In the genomic region with DNA sequence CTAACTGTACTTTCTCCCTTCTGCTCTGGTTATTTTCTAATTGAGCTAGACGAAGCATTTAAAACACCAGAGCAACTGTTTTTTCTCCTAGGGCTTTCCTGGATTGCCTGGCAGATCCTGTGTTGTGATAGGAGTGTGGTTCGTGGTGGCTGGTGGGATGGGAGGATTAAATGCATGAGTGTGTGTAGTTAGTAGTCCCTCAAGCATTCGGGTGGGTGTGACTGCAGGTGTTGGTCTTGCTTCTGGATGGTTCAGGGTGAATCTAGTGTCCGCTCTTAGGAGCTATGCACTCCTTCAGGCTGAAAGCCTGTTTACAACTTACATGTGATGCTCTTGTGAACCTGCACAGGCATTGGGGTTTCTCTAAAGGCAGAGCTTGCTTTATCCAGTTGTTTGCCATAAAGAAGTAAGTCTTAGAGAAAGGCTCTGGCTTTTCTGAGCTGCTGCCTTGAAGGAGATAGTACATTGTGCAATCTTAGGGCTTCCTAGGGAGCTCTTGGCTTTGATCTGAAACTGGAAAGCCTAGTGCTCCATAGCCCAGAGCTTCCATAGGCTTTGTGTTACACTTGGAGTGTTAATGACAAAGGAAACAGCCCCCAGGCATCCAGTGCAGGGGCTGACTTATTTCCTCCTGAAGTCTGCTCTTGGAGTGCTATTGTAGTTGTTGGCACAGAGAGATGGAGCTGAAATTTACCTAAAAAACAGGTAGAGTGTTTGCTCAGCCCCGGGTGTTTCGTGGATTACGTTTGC, we compare ENCODE assay signal across 19 mouse cellular contexts.
DNase-seq lines count a peak whose midpoint lies in the region; ATAC-seq and TF ChIP-seq lines count a peak whose summit lies in the region.
"Had no signal": no experiment of that assay in that cellular context is flagged by ENCODE, and none has a peak within 500 bp of the region (broad histone marks: within the 10 kb centered on the region; RNA-seq: fewer than 3 reads in every experiment).

No protein-coding gene starts in this region.

- no peak for TF ChIP-seq CTCF in lung, postnatal 0 days (IDR thresholded peaks at IDR 0.05)

- no peak for DNase-seq in embryonic facial prominence, embryonic 10.5 days (ENCODE audit: low spot score)
- peak; percentile 24 for DNase-seq in lung, postnatal 0 days (ENCODE audit: low spot score)
- DNase-seq in lung, postnatal 10 days: no peak
- DNase-seq in fat pad, adult 2 months (ENCODE audit: extremely low read depth, low read depth, low spot score): peak; percentile 100
- DNase-seq in neural tube, embryonic 10.5 days (ENCODE audit: extremely low spot score, low spot score): no peak
- DNase-seq: adrenal gland, postnatal 14 days; cerebellum, adult 11 months; kidney, adult 8-10 months; kidney, postnatal 25 days; retina, postnatal 1 day had no signal

- no peaks in the 10 kb centered on the region for H3K27me3 ChIP-seq in embryonic facial prominence, embryonic 13.5 days
- no peaks in the 10 kb centered on the region for H3K27me3 ChIP-seq in embryonic facial prominence, embryonic 10.5 days (replicated peaks; ENCODE audit: low read depth, poor library complexity, severe bottlenecking)
- H3K27me3 ChIP-seq in lung, postnatal 0 days (replicated peaks; ENCODE audit: insufficient read depth, low read length): no peaks in the 10 kb centered on the region
- no peaks in the 10 kb centered on the region for H3K27me3 ChIP-seq in midbrain, embryonic 16.5 days (ENCODE audit: control insufficient read depth, insufficient read depth, low read depth, low read length)

- H3K4me2 ChIP-seq in embryonic facial prominence, embryonic 13.5 days: no peak overlapping the region
- H3K4me2 ChIP-seq in lung, postnatal 0 days (replicated peaks; ENCODE audit: low read depth, low read length): no peak overlapping the region
- no peak overlapping the region for H3K4me2 ChIP-seq in midbrain, embryonic 16.5 days (ENCODE audit: low read length)
- H3K4me2 ChIP-seq: hindbrain, embryonic 14.5 days; liver, embryonic 11.5 days had no signal

- H3K27ac ChIP-seq in embryonic facial prominence, embryonic 13.5 days: 0 out of 2 replicates have a peak overlapping the region, but pooled peaks have one; percentile 16
- H3K27ac ChIP-seq in embryonic facial prominence, embryonic 10.5 days (replicated peaks): no peak overlapping the region
- no peak overlapping the region for H3K27ac ChIP-seq in lung, postnatal 0 days (ENCODE audit: low read length)
- no peak overlapping the region for H3K27ac ChIP-seq in midbrain, embryonic 16.5 days (ENCODE audit: low read length)
- H3K27ac ChIP-seq: heart, embryonic 10.5 days; hindbrain, embryonic 14.5 days had no signal

- H3K9ac ChIP-seq in embryonic facial prominence, embryonic 13.5 days: no peak overlapping the region
- H3K9ac ChIP-seq in lung, postnatal 0 days (replicated peaks; ENCODE audit: low read depth): no peak overlapping the region
- H3K9ac ChIP-seq in midbrain, embryonic 16.5 days (ENCODE audit: low read depth, low read length): no peak overlapping the region
- H3K9ac ChIP-seq: hindbrain, embryonic 14.5 days had no signal

- H3K4me1 ChIP-seq in embryonic facial prominence, embryonic 13.5 days: peaks cover 24% of the 10 kb centered on the region
- 0 out of 2 replicates have a peak, but pooled peaks cover 3% of the 10 kb centered on the region for H3K4me1 ChIP-seq in embryonic facial prominence, embryonic 10.5 days
- no peaks in the 10 kb centered on the region for H3K4me1 ChIP-seq in lung, postnatal 0 days (ENCODE audit: insufficient read depth, low read depth, low read length)
- peaks cover 17% of the 10 kb centered on the region for H3K4me1 ChIP-seq in midbrain, embryonic 16.5 days (ENCODE audit: control insufficient read depth, insufficient read depth, low read length)

- no peak for ATAC-seq in embryonic facial prominence, embryonic 13.5 days (ENCODE audit: insufficient number of reproducible peaks, insufficient read depth, low FRiP score, low TSS enrichment, low read depth)
- no peak for ATAC-seq in lung, postnatal 0 days
- peak; percentile 50; the same call in 1 of the 2 replicates for ATAC-seq in midbrain, embryonic 16.5 days
- no peak for ATAC-seq in megakaryocyte progenitor cell, adult 5-6 weeks (replicated peaks; ENCODE audit: poor library complexity)
- ATAC-seq: CD4-positive, CD25-positive, alpha-beta regulatory T cell, adult 4 months; forebrain, embryonic 14.5 days had no signal

- no peak for TF ChIP-seq EP300 in lung, postnatal 0 days (IDR thresholded peaks at IDR 0.05)

- no peaks in the 10 kb centered on the region for H3K9me3 ChIP-seq in embryonic facial prominence, embryonic 13.5 days
- no peaks in the 10 kb centered on the region for H3K9me3 ChIP-seq in embryonic facial prominence, embryonic 10.5 days
- H3K9me3 ChIP-seq in lung, postnatal 0 days (ENCODE audit: low read length): no peaks in the 10 kb centered on the region
- no peaks in the 10 kb centered on the region for H3K9me3 ChIP-seq in midbrain, embryonic 16.5 days (replicated peaks; ENCODE audit: control insufficient read depth, low read length, poor library complexity, severe bottlenecking)
- H3K9me3 ChIP-seq: heart, embryonic 10.5 days had no signal

- peaks cover 33% of the 10 kb centered on the region for H3K36me3 ChIP-seq in embryonic facial prominence, embryonic 13.5 days
- peaks cover 53% of the 10 kb centered on the region for H3K36me3 ChIP-seq in embryonic facial prominence, embryonic 10.5 days (replicated peaks)
- peaks cover 18% of the 10 kb centered on the region; the same call in 1 of the 2 replicates for H3K36me3 ChIP-seq in lung, postnatal 0 days (ENCODE audit: insufficient read depth, low read length)
- H3K36me3 ChIP-seq in midbrain, embryonic 16.5 days (ENCODE audit: control insufficient read depth, insufficient read depth, low read length): no peaks in the 10 kb centered on the region; the same call in 1 of the 2 replicates

- H3K4me3 ChIP-seq in embryonic facial prominence, embryonic 13.5 days: no peak overlapping the region
- no peak overlapping the region for H3K4me3 ChIP-seq in embryonic facial prominence, embryonic 10.5 days
- H3K4me3 ChIP-seq in lung, postnatal 0 days (ENCODE audit: low read depth, low read length): no peak overlapping the region
- no peak overlapping the region for H3K4me3 ChIP-seq in midbrain, embryonic 16.5 days (ENCODE audit: low read depth, low read length)
- H3K4me3 ChIP-seq: erythroblast, embryonic 14.5 days; heart, embryonic 10.5 days had no signal

- WGBS in embryonic facial prominence, embryonic 13.5 days: 68% methylated on average over 7 of the region's 7 CpGs
- 82% methylated on average over 7 of the region's 7 CpGs for WGBS in embryonic facial prominence, embryonic 10.5 days
- 78% methylated on average over 7 of the region's 7 CpGs for WGBS in lung, postnatal 0 days
- 51% methylated on average over 7 of the region's 7 CpGs for WGBS in midbrain, embryonic 16.5 days

Comparison
In these comparisons a context has a peak if more than half of its experiments do, and no peak if none do; other contexts are left out.
1. DNase-seq: peak in lung, postnatal 0 days (single experiment) and fat pad, adult 2 months (single experiment); none in embryonic facial prominence, embryonic 10.5 days (single experiment), lung, postnatal 10 days (single experiment) and neural tube, embryonic 10.5 days (single experiment).